Mouse (Mus musculus) cerebellum, postnatal 4 days (tissue): ENCODE measurements around the gene Mipep.
A peak's percentile ranks its signal among the peaks of the same experiment; 100 is the strongest.

ENCODE experiments used
- DNase-seq, 2 experiments: peaks; one replicate each; pipeline ENCODE4 v3.0.0; 2022; ENCODE audit warnings: low spot score in 2 of 2, mixed read lengths in 1 of 2

Mipep gene

GRCm38 (mm10) chr14:60784427-60785315 is at the start of gene Mipep:
Gene Mipep (plus strand): TSS chr14:60784573.
- peak; percentile 57 to 81 for DNase-seq

GRCm38 (mm10) chr14:60735206-60735605 is 49.2 kb upstream of the Mipep start:
- peak in 1 of 2 experiments; percentile 69 for DNase-seq

- DNase-seq = no peak
These were observed 48.4 kb upstream of the Mipep start for GRCm38 (mm10) chr14:60735848-60736547.

GRCm38 (mm10) chr14:60736591-60737192 is 47.7 kb upstream of the Mipep start:
- DNase-seq = no peak

- no peak for DNase-seq
These were observed 47.2 kb upstream of the Mipep start for GRCm38 (mm10) chr14:60737202-60737611.

DNA sequence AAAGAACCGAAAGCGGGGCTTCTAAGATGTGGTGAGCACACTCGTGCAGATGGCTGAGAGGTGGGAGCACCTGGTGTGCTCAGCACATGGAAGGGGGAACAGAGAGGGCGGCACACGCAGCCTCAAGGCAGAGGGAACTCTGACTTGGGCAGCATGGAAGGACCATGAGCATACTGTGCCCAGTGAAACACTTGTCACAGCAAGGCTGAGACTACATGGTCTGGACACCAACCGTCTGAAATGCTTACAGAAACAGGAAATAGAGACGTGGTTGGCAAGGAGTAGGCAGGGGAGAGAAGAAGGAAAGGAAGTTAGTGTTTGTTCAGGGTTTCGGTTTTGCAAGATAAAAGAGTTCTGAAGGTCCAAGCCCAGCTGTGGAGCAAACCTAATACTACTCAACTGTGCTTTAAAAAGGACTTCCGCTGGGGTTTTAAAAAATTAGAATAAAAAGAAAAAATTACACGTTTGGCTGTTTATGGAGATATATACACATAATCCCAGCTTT is 45.9 kb upstream of the Mipep start:
- DNase-seq = no peak

DNA sequence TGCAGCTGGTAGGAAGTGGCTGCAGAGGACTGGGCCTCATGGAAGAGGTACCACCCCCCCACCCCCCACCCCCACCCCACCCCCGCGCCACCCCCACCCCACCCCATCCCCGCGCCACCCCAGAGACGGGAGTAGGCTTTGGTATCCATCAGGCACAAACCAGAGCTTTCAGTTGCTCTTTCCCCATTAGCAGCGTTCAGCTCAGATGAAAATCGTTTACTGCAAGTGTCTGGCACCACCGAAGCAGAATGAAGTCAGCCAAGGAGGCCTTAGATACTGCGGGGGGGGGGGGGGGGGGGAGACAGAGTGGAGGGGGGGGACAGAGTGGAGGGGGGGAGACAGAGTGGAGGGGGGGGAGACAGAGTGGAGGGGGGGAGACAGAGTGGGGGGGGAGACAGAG is 45.2 kb upstream of the Mipep start:
- DNase-seq = no peak

DNA sequence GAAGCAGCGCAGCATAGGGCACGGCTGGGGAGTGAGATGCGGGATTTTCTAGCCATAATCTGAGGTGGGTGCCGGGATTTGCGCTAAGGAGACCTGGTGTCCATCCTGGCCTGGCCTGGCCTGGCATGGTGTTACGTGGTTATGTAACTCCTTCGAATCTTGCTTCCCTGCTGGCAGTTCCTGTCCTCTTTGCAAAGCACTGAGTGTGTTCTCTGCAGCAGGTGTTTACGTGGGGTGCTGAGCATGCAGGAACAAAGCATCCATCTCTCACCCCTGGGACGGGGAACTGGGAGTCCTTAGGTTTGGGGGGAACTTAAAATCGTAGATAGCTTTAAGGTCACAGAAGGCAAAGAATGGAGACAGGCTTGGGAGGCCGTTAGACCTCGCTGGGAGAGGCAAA is 44.8 kb upstream of the Mipep start:
- no peak for DNase-seq

GRCm38 (mm10) chr14:60740507-60740906 is 43.9 kb upstream of the Mipep start:
- no peak for DNase-seq

GRCm38 (mm10) chr14:60741033-60741432 is 43.3 kb upstream of the Mipep start:
- no peak for DNase-seq

- DNase-seq = peak in 1 of 2 experiments; percentile 84
These were observed 42.8 kb upstream of the Mipep start for GRCm38 (mm10) chr14:60741490-60741981.

DNA sequence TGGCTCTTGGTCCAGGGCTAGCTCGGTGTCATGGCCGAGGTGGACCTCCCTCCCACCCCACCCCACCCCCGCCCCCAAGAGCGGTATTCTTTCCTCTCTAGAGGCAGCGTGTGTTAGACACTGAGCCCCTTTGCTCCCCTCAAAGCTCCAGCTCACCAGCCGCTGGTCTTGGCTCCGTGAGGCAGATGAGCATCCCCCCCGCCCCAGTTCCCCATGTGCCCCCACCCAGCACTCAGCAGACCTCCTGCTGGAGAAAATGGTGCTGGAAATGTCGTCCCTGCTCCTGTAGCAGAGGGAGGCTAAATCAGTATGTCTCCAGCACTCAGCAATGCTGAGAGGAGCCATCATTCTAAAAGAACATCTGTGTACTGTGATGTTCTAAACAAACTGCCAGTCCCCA is 40.7 kb upstream of the Mipep start:
- no peak for DNase-seq

GRCm38 (mm10) chr14:60745201-60745600 is 39.2 kb upstream of the Mipep start:
- DNase-seq = no peak

DNA sequence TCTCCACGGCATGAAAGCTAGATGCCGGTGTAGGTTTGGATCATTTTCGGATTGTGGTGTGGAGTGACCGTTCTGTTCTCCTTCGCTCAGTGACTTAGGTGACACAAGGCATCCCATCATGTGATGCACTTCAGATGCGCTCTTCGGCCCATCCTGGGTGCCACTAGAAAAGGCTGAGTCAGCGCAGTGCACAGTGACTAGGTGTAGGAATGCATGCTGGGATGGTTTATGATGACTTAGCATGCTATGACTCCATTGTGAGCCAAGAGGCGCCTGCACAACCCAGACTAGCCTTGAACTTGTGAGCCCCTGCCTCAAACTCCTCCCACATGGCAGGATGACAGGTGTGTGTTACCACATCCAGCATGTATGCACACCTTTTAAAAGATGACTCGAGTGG is 38.2 kb upstream of the Mipep start:
- no peak for DNase-seq

DNA sequence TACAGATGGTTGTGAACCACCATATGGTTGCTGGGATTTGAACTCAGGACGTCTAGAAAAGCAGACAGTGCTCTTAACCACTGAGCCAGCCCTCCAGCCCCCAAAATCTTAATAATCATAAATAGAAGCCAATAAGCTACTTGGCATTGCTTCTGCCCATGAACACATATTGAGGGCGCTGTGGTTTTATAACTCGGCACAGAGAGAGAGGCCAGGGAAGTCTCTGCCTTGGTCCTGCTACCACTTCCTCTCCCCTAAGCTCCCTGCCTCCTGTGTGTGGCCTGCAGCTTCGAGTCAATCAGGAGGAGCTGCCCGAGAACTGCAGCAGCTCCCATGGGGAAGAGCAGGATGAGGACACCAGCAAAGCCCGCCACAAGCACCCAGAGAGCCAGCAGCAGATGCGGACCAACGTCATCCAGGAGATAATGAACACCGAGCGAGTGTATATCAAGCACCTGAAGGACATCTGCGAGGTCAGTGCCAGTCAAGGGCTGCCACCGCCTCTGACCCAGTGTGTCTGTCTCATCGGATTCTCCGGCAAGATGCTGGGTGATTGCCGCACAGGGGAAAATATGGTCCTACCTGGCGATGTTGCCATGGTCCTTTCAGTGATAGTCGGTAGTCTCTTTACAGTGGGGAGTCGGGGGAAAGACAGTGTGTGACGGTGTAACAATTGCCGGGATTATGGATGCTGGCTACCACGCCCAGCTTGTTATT is 37.1 kb upstream of the Mipep start:
- DNase-seq = no peak

- no peak for DNase-seq
These were observed 34.5 kb upstream of the Mipep start for GRCm38 (mm10) chr14:60749880-60750279.

GRCm38 (mm10) chr14:60751581-60751980 is 32.8 kb upstream of the Mipep start:
- no peak for DNase-seq

- peak in 1 of 2 experiments; percentile 40 for DNase-seq
These were observed 31.2 kb upstream of the Mipep start for GRCm38 (mm10) chr14:60752892-60753800.

GRCm38 (mm10) chr14:60753801-60754126 is 30.6 kb upstream of the Mipep start:
- DNase-seq = no peak

DNA sequence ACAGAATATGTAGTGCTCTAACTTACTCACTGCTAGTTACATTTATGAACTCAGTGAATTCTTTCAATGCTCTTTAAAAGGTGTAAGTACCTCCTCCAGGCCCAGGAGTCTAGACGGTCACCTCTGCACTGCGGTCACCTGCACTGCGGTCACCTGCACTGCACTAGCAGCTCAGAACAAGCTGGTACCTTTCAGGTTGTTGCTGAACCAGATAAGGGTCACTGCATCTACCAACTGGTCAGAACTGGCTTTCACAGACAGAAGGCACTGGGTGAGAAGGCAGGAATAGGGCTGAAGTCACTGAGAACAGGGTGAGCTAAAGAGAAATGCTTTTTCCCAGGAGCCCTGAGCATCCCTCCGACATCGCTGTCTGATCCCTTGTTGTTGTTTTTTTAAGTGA is 29.7 kb upstream of the Mipep start:
- no peak for DNase-seq

- peak in 1 of 2 experiments; percentile 34 for DNase-seq
These were observed 28.1 kb upstream of the Mipep start for GRCm38 (mm10) chr14:60756271-60756670.
